Mouse (Mus musculus) bone marrow macrophage, adult 2 months (primary cell): ENCODE measurements around the gene Hspe1.

Source experiments
- CTCF ChIP-seq: IDR thresholded peaks from 2 replicates; pipeline ENCODE4 v1.5.1; 2012; ENCODE audit warnings: low read depth, mild to moderate bottlenecking, low read length, moderate library complexity
- POLR2A ChIP-seq: IDR thresholded peaks from 2 replicates; pipeline ENCODE4 v1.6.1; 2012; ENCODE audit warnings: mild to moderate bottlenecking, low read depth, low read length, borderline replicate concordance

DNA sequence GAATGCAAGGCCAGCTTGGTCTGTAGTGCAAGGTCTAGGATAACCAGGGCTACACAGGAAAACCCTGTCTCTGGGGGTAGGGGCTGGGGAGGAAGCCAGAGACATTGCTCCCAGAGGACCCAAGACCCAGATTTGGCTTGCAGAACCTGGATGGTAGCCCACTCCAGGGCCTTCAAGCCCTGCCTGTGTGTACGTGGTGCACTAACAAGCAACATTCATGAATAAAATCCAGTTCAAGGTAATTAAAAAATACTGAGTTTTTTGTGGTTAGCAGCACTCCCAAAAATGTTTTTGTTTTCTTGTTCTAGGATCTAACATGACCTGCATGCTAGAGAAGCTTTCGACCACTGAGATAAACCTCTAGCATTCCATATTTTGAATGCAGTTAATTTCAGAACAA lies 4.1 kb downstream of the Hspe1 start:
- TF ChIP-seq POLR2A (no peak), CTCF (no peak)
